Comparison of ENCODE assay signal across 15 mouse cellular contexts in the genomic region with DNA sequence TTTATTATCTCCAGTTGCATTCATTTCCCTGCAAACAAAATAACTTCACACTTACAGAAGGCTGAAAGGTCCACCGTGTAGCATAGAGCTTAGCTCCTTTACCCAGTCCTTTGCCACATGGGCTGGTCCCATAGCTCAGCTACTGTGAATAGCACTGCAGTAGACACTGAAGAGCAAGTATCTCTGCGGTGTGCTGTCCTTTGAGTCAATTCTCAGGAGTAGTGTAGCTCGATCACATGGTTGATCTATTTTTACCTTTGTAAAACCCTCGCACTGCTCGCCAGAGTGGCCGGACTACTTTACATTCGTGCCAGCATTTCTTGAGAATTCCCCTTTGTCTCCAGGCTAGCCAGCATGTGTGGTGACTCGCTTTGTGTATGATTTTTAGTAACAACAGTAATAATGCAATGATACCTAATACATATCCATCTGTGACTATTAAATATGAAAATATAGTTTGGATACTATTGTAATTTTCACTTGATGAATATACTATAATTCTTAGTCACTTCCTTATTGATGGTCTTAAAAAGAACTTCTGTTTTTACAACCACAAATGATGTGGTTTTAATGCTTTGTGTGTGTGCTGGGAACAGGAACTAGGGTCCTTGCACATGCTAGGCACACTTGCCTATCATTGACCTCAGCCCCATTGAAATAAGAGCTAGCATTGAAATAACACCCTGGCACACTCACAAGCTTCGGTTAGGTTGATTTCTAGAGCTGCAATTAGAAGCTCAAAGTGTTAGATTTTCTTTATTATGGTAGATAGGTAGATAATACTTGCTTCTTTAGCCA.
"Had no signal": no experiment of that assay in that cellular context is flagged by ENCODE, and none has a peak within 500 bp of the region (broad histone marks: within the 10 kb centered on the region; RNA-seq: fewer than 3 reads in every experiment).

No protein-coding gene starts in this region.

- H3K4me3 ChIP-seq: layer of hippocampus, adult 2 months; limb, embryonic 13.5 days; liver, embryonic 15.5 days; myocyte; neural tube, embryonic 15.5 days had no signal

- H3K36me3 ChIP-seq: limb, embryonic 13.5 days; liver, embryonic 15.5 days; neural tube, embryonic 15.5 days had no signal

- H3K4me1 ChIP-seq: limb, embryonic 13.5 days; liver, embryonic 15.5 days; neural tube, embryonic 15.5 days had no signal

- H3K9ac ChIP-seq: limb, embryonic 13.5 days; liver, embryonic 15.5 days; lung, embryonic 14.5 days; neural tube, embryonic 15.5 days had no signal

- H3K9me3 ChIP-seq: limb, embryonic 13.5 days; liver, embryonic 15.5 days; neural tube, embryonic 15.5 days had no signal

- DNase-seq: kidney, postnatal 10 days; kidney, postnatal 4 days; left cerebral cortex, postnatal 4 days; lung, embryonic 14.5 days; lung, postnatal 10 days; lung, postnatal 4 days; right cerebral cortex, adult 18-20 months; right cerebral cortex, postnatal 25 days; thymus, postnatal 36 days had no signal

- H3K27me3 ChIP-seq: limb, embryonic 13.5 days; liver, embryonic 15.5 days; neural tube, embryonic 15.5 days had no signal

- H3K27ac ChIP-seq: layer of hippocampus, adult 2 months; limb, embryonic 13.5 days; liver, embryonic 15.5 days; neural tube, embryonic 15.5 days had no signal

- H3K4me2 ChIP-seq: limb, embryonic 13.5 days; liver, embryonic 15.5 days; lung, embryonic 14.5 days; midbrain, embryonic 11.5 days; neural tube, embryonic 15.5 days had no signal
